7 mouse cellular contexts compared by ENCODE assay signal in genomic region chr12:58212261-58212923, GRCm38 (mm10). TPM values are rescaled to one million over a fixed set of nuclear protein-coding genes. Genes with fewer than 3 reads are reported as not detected.
DNase-seq lines count a peak whose midpoint lies in the region; ATAC-seq and TF ChIP-seq lines count a peak whose summit lies in the region.

No protein-coding gene starts in this region.

- peaks cover 45% of the 10 kb centered on the region for H3K4me1 ChIP-seq in E14TG2a.4 (replicated peaks; ENCODE audit: low read depth, low read length)
- H3K4me1 ChIP-seq in ES-Bruce4 (ENCODE audit: control insufficient read depth, insufficient read depth, low read length) = no peaks in the 10 kb centered on the region
- peaks cover 30% of the 10 kb centered on the region for H3K4me1 ChIP-seq in forebrain, embryonic 16.5 days (replicated peaks; ENCODE audit: control insufficient read depth, insufficient read depth, low read length)
- H3K4me1 ChIP-seq in kidney, embryonic 16.5 days (ENCODE audit: insufficient read depth, low read length) = peaks cover 30% of the 10 kb centered on the region
- H3K4me1 ChIP-seq in liver, embryonic 14.5 days (replicated peaks; ENCODE audit: control insufficient read depth in 2 of 2, insufficient read depth in 2 of 2, low read length in 1 of 2) = no peaks in the 10 kb centered on the region

- no peak for TF ChIP-seq EP300 in ES-Bruce4 (IDR thresholded peaks at IDR 0.05; ENCODE audit: insufficient read depth, low read depth, low read length)
- no peak for TF ChIP-seq EP300 in liver, embryonic 14.5 days (IDR thresholded peaks at IDR 0.05; ENCODE audit: low read depth)

- H3K36me3 ChIP-seq in E14TG2a.4 (ENCODE audit: insufficient read depth, low read length) (no peaks in the 10 kb centered on the region), ES-Bruce4 (ENCODE audit: control insufficient read depth, insufficient read depth, low read length, poor library complexity, severe bottlenecking) (no peaks in the 10 kb centered on the region)
- H3K36me3 ChIP-seq in forebrain, embryonic 16.5 days (ENCODE audit: control insufficient read depth, insufficient read depth) = no peaks in the 10 kb centered on the region
- no peaks in the 10 kb centered on the region for H3K36me3 ChIP-seq in kidney, embryonic 16.5 days (ENCODE audit: insufficient read depth, low read length)
- no peaks in the 10 kb centered on the region for H3K36me3 ChIP-seq in liver, embryonic 14.5 days (replicated peaks; ENCODE audit: control insufficient read depth, insufficient read depth, low read depth)

- peak; percentile 78 for ATAC-seq in forebrain, embryonic 16.5 days
- ATAC-seq in kidney, embryonic 16.5 days (ENCODE audit: low FRiP score, low TSS enrichment) = peak; percentile 60
- no peak for ATAC-seq in liver, embryonic 14.5 days (ENCODE audit: insufficient read depth)

- no peak for DNase-seq in liver, embryonic 14.5 days (ENCODE audit: low read depth in 3 of 3, low spot score in 3 of 3)
- DNase-seq in right cerebral cortex, postnatal 10 days (ENCODE audit: low spot score in 2 of 2) = peak; percentile 60 to 62
- no peak for DNase-seq in spleen, postnatal 36 days (ENCODE audit: low spot score in 2 of 2)

- peak overlapping the region; percentile 72 for H3K4me3 ChIP-seq in E14TG2a.4 (replicated peaks; ENCODE audit: low read length)
- H3K4me3 ChIP-seq in ES-Bruce4 (ENCODE audit: low read depth, low read length) = peak overlapping the region; percentile 20
- peak overlapping the region; percentile 57 for H3K4me3 ChIP-seq in forebrain, embryonic 16.5 days (replicated peaks; ENCODE audit: low read length)
- peak overlapping the region; percentile 51 for H3K4me3 ChIP-seq in kidney, embryonic 16.5 days (ENCODE audit: low read length)
- peak overlapping the region in 1 of 2 experiments; percentile 1; a peak in 1 of 4 replicates for H3K4me3 ChIP-seq in liver, embryonic 14.5 days (ENCODE audit: insufficient read depth in 1 of 2, low read depth in 2 of 2, low read length in 2 of 2)

- TF ChIP-seq CTCF in E14TG2a.4 (conservative IDR thresholded peaks at IDR 0.05; ENCODE audit: low read length) (no peak), ES-Bruce4 (IDR thresholded peaks at IDR 0.05; ENCODE audit: low read depth, low read length) (no peak)
- TF ChIP-seq CTCF in liver, embryonic 14.5 days (IDR thresholded peaks at IDR 0.05; ENCODE audit: low read depth) = no peak

- under 1% methylated on average over 39 of the region's 39 CpGs for WGBS in forebrain, embryonic 16.5 days
- WGBS in kidney, embryonic 16.5 days = under 1% methylated on average over 37 of the region's 39 CpGs
- WGBS in liver, embryonic 14.5 days (ENCODE audit: insufficient replicate concordance) = 1% methylated on average over 39 of the region's 39 CpGs

- H3K9me3 ChIP-seq in E14TG2a.4 (ENCODE audit: low read length) (no peaks in the 10 kb centered on the region), ES-Bruce4 (replicated peaks; ENCODE audit: control insufficient read depth, insufficient read depth, low read length, poor library complexity, severe bottlenecking) (no peaks in the 10 kb centered on the region)
- H3K9me3 ChIP-seq in forebrain, embryonic 16.5 days (ENCODE audit: control insufficient read depth, low read length) = no peaks in the 10 kb centered on the region
- no peaks in the 10 kb centered on the region for H3K9me3 ChIP-seq in kidney, embryonic 16.5 days (ENCODE audit: low read length)
- H3K9me3 ChIP-seq in liver, embryonic 14.5 days (ENCODE audit: control insufficient read depth, low read length) = no peaks in the 10 kb centered on the region

- peak overlapping the region; percentile 97 for H3K4me2 ChIP-seq in forebrain, embryonic 16.5 days (ENCODE audit: low read length)
- H3K4me2 ChIP-seq in kidney, embryonic 16.5 days (replicated peaks; ENCODE audit: low read depth, low read length) = peak overlapping the region; percentile 85
- peak overlapping the region; percentile 20; the same call in 1 of the 2 replicates for H3K4me2 ChIP-seq in liver, embryonic 14.5 days (ENCODE audit: low read depth)

- no peak overlapping the region for H3K9ac ChIP-seq in ES-Bruce4 (ENCODE audit: low read depth, poor library complexity, severe bottlenecking)
- peak overlapping the region; percentile 47 for H3K9ac ChIP-seq in forebrain, embryonic 16.5 days (replicated peaks; ENCODE audit: low read depth, low read length)
- peak overlapping the region; percentile 28 for H3K9ac ChIP-seq in kidney, embryonic 16.5 days (replicated peaks; ENCODE audit: low read length)
- H3K9ac ChIP-seq in liver, embryonic 14.5 days (replicated peaks) = no peak overlapping the region

- no peak for TF ChIP-seq POLR2A in ES-Bruce4 (IDR thresholded peaks at IDR 0.05; ENCODE audit: insufficient read depth, low read length)

- H3K27ac ChIP-seq in ES-Bruce4 (ENCODE audit: insufficient read depth, low read length) = no peak overlapping the region
- no peak overlapping the region for H3K27ac ChIP-seq in forebrain, embryonic 16.5 days (ENCODE audit: low read length)
- H3K27ac ChIP-seq in kidney, embryonic 16.5 days (ENCODE audit: low read length) = no peak overlapping the region
- H3K27ac ChIP-seq in liver, embryonic 14.5 days = no peak overlapping the region

- H3K27me3 ChIP-seq in E14TG2a.4 (ENCODE audit: insufficient read depth, low read length) (peaks cover 66% of the 10 kb centered on the region), ES-Bruce4 (ENCODE audit: control insufficient read depth, insufficient read depth, low read length, poor library complexity, severe bottlenecking) (peaks cover 7% of the 10 kb centered on the region; the same call in 1 of the 2 replicates)
- peaks cover 20% of the 10 kb centered on the region for H3K27me3 ChIP-seq in forebrain, embryonic 16.5 days (replicated peaks; ENCODE audit: control insufficient read depth, insufficient read depth, low read length)
- peaks cover 38% of the 10 kb centered on the region for H3K27me3 ChIP-seq in kidney, embryonic 16.5 days (ENCODE audit: insufficient read depth, low read length)
- peaks cover 33% of the 10 kb centered on the region for H3K27me3 ChIP-seq in liver, embryonic 14.5 days (ENCODE audit: control insufficient read depth, insufficient read depth, low read length)

RNA-seq across cellular contexts. Expression of gene Sstr1, which starts 0.8 kb away (rescaled TPM):
- not detected in 2 replicates for polyA plus RNA-seq in ES-Bruce4 (2011; ENCODE audit: insufficient read depth, insufficient read length, low read depth, missing spikeins)
- 7.4 and 11.7 TPM in 2 replicates for polyA plus RNA-seq in forebrain, embryonic 16.5 days (2015; fragmentation: Nextera tagmentation; extraction: Ambion mirVana)
- 0.67 and 1.3 TPM in 2 replicates for polyA plus RNA-seq in kidney, embryonic 16.5 days (2015; fragmentation: Nextera tagmentation; extraction: Ambion mirVana)
- 0.02 TPM in 1 of 2 replicates, not detected in the other for polyA plus RNA-seq in liver, embryonic 14.5 days (2012; rRNA removed)
- polyA plus RNA-seq in liver, embryonic 14.5 days (2014; fragmentation: Nextera tagmentation; extraction: Ambion mirVana) = not detected in 2 replicates

RNA-seq across cellular contexts. Expression of gene Clec14a, which starts 56.7 kb away (rescaled TPM):
- polyA plus RNA-seq in ES-Bruce4 (2011; ENCODE audit: insufficient read depth, insufficient read length, low read depth, missing spikeins) = not detected in 2 replicates
- 4.7 and 6.5 TPM in 2 replicates for polyA plus RNA-seq in forebrain, embryonic 16.5 days (2015; fragmentation: Nextera tagmentation; extraction: Ambion mirVana)
- polyA plus RNA-seq in kidney, embryonic 16.5 days (2015; fragmentation: Nextera tagmentation; extraction: Ambion mirVana) = 14.1 and 14.8 TPM in 2 replicates
- polyA plus RNA-seq in liver, embryonic 14.5 days (2012; rRNA removed) = 2.2 and 2.6 TPM in 2 replicates
- 5.3 and 5.4 TPM in 2 replicates for polyA plus RNA-seq in liver, embryonic 14.5 days (2014; fragmentation: Nextera tagmentation; extraction: Ambion mirVana)

Comparison
In these comparisons a context has a peak if more than half of its experiments do, and no peak if none do; other contexts are left out.
1. H3K9ac ChIP-seq: peak in forebrain, embryonic 16.5 days (single experiment) and kidney, embryonic 16.5 days (single experiment); none in ES-Bruce4 (single experiment) and liver, embryonic 14.5 days (single experiment).
2. H3K4me2 ChIP-seq: peak in every context shown above with its lines; median percentile 97 in forebrain, embryonic 16.5 days; 85 in kidney, embryonic 16.5 days; 20 in liver, embryonic 14.5 days.
3. DNase-seq: peak in right cerebral cortex, postnatal 10 days (2 of 2); none in liver, embryonic 14.5 days (0 of 3) and spleen, postnatal 36 days (0 of 2).